Mouse (Mus musculus) adrenal gland, postnatal 4 days (tissue): Measurements from ENCODE around the gene Sec61b. TPM values are rescaled to one million over a fixed set of nuclear protein-coding genes. Genes with fewer than 3 reads are reported as not detected.

Experiments
- DNase-seq, 2 experiments: peaks; one replicate each; pipeline ENCODE4 v3.0.0; 2021 to 2022; ENCODE audit warnings: low spot score in 2 of 2, mixed read lengths in 2 of 2
- long read RNA-seq, 2 experiments: library from polyadenylated mRNA; stranded (forward); transcript quantifications; one replicate each; pipeline ENCODE4 v2.0.0; 2021
- total RNA-seq, 2 experiments: library from RNA; stranded (reverse); gene quantifications; 2 replicates each; pipeline ENCODE4 v1.2.3; 2021

Sec61b gene
- 100 to 1,000 TPM; 185 to 190 TPM for total RNA-seq
- long read RNA-seq, experiment 1, transcript Sec61b-201 (4 exons, 564 nt): major isoform, 139 of 181 reads
- long read RNA-seq, experiment 1, partial matches to known transcripts: 38 of 181 reads
- long read RNA-seq, experiment 1, other reads (novel, unspliced or antisense): 0 of 181 reads
- long read RNA-seq, experiment 2, transcript Sec61b-201 (4 exons, 564 nt): major isoform, 125 of 181 reads
- long read RNA-seq, experiment 2, partial matches to known transcripts: 40 of 181 reads
- long read RNA-seq, experiment 2, other reads (novel, unspliced or antisense): 14 of 181 reads

DNA sequence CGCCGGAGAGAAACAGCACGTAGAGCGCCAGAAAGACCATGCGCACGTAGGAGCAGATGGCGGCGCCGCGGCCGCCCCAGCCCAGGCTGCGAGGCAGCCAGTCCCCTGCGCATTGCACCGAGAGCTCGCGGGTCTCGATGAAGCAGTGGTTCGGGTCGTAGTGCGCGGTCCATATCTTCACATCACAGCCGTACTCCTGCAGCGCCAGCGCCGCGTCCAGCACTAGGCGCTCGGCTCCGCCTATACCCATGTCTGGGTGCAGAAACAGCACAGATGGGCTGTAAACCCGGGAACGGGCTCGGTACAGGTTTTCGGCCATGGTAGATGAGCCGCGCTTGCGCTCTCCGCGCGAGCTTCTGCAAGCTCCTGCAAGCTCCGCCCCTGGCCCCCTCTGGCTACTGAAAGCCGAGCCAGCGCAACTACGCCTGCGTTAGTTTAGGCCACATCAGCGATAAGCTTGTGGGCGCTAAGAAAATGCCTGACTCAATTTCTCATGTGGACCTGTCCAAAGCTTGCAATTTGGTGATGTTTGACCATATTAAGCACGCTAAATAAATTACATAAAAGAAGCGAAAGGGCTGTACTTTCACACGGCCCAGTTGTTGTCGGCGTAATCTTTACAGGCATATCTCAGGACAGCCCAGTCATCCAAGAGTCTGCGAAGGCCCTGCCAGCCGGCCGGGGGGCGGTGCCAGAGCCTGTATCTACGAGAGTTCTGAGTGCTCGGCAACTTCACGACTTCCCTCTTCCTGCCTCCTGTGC is at the start of gene Sec61b, which contains the start of gene Alg2:
TSS of gene Sec61b (plus strand) at position 691 of the 762 bp plus-strand sequence.
TSS of gene Alg2 (minus strand) at position 366 of the 762 bp plus-strand sequence.
- DNase-seq: peak; percentile 79 to 90

- DNase-seq: no peak
These were observed 49.1 kb upstream of the Sec61b start for GRCm38 (mm10) chr4:47425247-47425830.

DNA sequence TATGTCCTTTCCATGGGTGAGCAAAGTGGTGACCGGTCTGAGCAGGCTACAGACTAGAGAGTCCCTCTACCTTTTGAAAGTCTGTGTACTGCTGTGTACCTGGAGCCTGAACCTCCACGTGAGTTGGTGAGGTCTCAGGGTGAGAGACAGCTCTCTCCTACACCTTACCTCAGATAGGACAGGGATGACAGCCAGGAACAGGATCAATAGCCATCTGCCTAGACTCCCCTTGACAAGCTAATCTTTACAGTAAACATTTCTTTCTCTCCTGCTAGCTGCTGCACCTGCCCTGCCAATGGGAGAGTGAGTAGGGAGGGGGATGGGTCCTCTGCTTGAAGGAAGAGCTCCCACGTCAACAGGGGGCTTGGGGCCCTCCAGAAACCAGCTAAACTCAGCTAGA is 46.9 kb upstream of the Sec61b start:
- no peak for DNase-seq

DNA sequence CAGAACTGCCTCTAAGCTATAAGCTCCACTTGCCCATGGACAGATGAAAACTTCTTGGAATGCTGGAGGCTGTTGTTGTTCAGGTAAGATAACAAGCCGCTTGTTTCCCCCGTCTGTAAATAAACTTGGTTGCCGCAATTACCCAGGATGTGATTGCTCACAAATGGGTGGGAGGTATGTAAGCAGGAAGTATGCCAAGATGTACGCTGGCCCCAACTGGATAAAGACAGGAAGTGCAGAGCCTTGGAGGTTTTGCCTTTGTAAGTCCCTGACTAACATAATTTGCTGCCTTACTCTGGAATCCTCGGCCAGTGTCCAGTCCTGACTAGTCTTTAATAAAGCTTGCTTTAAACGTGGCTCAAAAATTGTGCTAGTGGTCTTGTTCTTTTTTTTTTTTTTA is 43.9 kb upstream of the Sec61b start:
- DNase-seq: no peak

DNA sequence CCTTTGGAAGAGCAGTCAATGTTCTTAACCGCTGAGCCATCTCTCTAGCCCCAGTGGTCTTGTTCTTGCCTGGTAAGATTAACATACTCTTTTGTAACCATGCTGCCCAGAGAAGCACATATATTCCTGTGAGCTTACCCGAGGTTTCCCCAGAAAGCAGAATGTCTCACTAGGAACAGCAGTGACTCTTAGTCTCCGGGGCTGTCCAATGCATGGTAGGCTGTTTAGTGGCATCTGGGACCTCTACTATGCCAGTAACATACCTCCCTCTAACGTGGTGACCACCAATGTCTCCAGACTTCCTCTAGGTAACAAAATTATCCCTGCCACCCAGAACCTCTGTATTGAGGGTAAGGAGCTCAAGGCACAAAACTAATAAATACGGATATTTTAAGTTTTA is 43.4 kb upstream of the Sec61b start:
- DNase-seq: no peak

GRCm38 (mm10) chr4:47432766-47433165 is 41.7 kb upstream of the Sec61b start:
- DNase-seq: no peak

GRCm38 (mm10) chr4:47435131-47435530 is 39.3 kb upstream of the Sec61b start:
- no peak for DNase-seq

DNA sequence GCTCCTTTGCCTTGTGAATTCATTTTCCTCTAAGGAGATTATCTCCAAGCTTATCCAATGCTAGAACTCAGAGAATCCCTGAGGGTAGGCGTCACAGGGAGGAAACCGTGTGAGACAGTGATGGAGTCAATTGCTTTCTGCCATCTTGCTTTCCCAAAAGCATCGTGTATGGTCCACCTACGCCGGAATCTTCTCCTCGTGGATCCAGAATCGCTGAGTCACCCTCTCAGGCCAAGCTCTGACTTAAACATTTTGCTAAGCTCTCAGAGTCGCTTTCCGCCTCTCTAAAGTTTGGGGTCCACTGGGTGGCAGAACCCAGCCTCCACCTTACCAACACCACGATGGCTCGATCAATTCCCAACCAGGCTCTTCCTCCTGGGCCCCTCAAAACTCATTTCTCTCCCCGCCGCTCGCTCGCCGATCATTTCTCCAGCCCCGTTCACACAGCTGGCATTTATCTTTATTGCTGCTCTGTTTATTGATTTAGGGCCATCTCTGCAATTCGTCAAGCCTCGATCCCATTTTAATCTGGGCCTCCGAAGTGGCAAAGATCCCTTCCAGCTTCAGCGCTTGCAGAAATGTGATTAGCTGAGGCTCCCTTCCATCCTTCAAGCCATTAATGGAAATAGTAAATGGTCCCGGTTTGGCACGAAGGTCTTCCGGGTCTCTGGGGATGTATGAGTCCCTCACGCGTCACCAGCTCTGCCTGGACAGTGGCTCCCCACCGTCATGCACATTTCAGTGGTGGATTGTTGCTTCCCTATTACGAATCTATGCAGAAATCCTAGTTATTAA is 38.7 kb upstream of the Sec61b start:
- DNase-seq: no peak

- peak; percentile 61 to 72 for DNase-seq
These were observed 36.8 kb upstream of the Sec61b start for GRCm38 (mm10) chr4:47437365-47438340.

- DNase-seq: no peak
These were observed 35.5 kb upstream of the Sec61b start for GRCm38 (mm10) chr4:47438956-47439355.

DNA sequence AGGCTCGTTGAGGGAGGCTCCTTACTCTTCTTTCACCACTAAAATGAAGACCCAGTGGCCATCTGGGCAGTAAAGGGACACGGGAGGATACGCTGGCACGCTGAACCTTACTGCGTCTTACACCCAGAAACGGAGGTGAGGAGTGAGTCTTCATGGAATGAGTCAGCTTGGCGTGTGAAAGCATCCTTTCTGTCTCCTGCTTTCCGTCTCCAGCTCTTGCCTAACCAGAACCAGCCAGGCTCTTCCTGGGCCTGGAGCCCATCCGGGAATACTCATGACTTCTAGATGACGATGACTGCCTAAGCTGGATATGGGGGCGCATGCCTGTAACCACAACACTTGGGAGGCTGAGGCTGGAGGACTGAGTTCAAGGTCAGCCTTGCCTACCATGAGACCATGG is 33.5 kb upstream of the Sec61b start:
- no peak for DNase-seq

- no peak for DNase-seq
These were observed 25.9 kb upstream of the Sec61b start for GRCm38 (mm10) chr4:47448526-47448925.

DNA sequence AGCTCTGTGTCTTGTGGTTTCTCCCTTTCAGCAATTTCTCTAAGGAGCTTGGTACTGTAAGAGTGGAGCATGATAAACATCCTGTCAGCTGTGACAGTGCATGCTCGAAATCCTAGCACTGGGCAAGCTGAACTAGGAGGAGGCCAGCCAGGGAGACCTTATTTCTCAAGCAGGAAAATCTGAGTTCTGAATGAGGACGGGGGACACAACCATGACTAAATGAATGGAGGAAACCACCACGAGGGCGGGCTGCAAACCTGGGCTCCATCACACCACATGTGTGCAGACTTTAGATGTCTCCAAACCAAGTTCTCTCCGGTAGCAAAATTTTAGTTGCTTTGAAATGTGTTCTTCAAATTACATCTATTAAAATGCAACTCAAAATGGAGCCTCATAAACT is 25.3 kb upstream of the Sec61b start:
- no peak for DNase-seq

DNA sequence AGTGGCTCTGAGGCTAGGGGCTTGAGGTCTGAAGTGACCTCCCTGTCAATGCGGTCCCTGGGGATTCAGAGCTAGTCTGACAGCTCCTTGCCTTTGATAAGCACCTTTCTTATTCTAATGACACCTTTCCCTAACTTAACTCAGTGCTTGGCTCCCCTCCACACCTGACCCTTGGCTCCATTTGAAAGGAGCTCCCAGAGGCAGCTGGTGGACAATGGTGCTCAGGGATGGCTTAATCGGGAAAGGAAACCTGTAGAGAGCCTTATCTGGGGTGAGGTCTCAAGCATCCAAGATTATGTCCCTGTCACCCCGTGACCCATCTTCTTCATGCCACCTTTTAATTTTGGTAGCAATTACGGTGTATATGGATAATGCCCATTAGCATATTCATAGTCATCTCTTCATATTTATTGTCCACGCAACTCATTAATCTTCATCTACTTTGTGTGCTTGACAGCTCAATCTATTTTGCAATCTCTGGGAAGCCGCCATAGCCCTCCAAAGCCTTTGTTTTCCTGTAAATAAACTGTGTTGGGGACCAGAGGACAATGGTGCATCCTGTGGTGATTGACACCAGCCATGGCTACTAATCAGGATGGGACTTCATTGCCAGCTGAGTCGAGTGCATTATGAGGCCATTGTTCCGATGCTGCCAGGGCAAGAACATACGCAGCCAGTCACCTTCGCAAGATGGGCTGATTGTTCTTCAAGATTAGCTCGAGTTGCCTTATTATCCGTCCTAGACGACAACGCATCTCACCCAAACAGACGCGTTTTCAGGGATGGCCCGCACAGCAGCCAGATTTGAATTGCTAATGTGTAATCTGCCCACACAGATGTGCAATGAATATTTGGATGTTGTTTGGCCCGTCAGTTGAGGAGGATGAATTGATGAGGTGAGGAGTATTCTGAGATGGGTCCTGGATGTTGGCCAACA is 24.6 kb upstream of the Sec61b start:
- DNase-seq: no peak

DNA sequence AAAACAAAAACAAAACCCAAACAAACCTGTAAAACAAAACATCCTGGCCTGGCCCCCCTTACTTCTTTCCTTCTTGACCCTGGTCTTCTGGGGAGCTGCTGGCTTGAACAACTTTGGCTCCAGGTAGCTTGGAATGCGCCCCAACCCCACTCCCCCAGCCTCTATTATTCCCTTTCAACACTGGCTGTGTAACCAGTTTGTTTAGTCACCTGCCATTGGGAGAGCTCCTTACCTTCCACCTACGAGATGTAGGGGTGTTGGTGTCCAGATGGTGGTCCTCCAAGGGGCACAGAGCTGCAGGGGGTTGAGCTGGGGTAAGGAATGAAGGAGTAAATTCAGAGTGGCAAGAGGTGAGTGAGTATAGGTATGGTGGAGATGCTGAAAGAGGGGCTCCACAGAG is 7.3 kb upstream of the Sec61b start:
- DNase-seq: no peak

- DNase-seq: no peak
These were observed 881 bp upstream of the Sec61b start for GRCm38 (mm10) chr4:47473586-47473967.

GRCm38 (mm10) chr4:47474730-47475643 is 529 bp downstream of the Sec61b start:
- no peak for DNase-seq

DNA sequence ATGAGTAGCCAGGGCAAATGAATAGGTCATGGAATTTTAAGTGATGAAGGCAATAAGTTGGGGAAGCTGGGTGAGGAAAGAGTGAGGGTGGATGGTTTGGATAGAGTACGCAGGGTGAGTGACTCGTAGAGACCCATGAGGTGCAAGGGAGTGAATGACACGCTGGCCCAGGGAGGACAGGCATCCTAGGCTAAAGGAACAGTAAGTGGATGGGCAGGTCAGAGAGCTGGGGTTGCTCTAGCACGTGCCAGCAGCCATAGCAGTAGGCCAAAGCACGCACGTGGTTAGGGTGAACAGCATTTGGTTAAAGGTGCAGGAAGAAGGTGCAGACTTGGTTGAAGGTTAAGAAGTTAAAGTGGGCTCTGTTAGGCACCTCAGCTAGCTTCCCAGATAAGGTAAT is 3.1 kb downstream of the Sec61b start:
- DNase-seq: no peak
